ENCODE assay signal across 7 mouse cellular contexts in genomic region chr15:12549271-12549918, GRCm38 (mm10).
DNase-seq lines count a peak whose midpoint lies in the region; ATAC-seq lines count a peak whose summit lies in the region.

No protein-coding gene starts in this region.

- peak overlapping the region; percentile 79 for H3K4me3 ChIP-seq in brown adipose tissue, adult 24 weeks (ENCODE audit: insufficient read depth, low read depth, low read length)
- peak overlapping the region; percentile 46 for H3K4me3 ChIP-seq in forebrain, embryonic 16.5 days (replicated peaks; ENCODE audit: low read length)
- H3K4me3 ChIP-seq in hindbrain, embryonic 15.5 days, result peak overlapping the region; percentile 45
- H3K4me3 ChIP-seq in liver, embryonic 12.5 days, result peak overlapping the region; percentile 55

- H3K27me3 ChIP-seq in forebrain, embryonic 16.5 days (replicated peaks; ENCODE audit: control insufficient read depth, insufficient read depth, low read length), result 0 out of 2 replicates have a peak, but pooled peaks cover 5% of the 10 kb centered on the region
- no peaks in the 10 kb centered on the region for H3K27me3 ChIP-seq in hindbrain, embryonic 15.5 days
- H3K27me3 ChIP-seq in liver, embryonic 12.5 days (replicated peaks), result peaks cover 38% of the 10 kb centered on the region

- H3K9me3 ChIP-seq in forebrain, embryonic 16.5 days (ENCODE audit: control insufficient read depth, low read length), result no peaks in the 10 kb centered on the region
- H3K9me3 ChIP-seq in hindbrain, embryonic 15.5 days, result no peaks in the 10 kb centered on the region
- no peaks in the 10 kb centered on the region for H3K9me3 ChIP-seq in liver, embryonic 12.5 days (replicated peaks)

- peak overlapping the region; percentile 96 for H3K27ac ChIP-seq in brown adipose tissue, adult 24 weeks (replicated peaks; ENCODE audit: low read depth, low read length)
- no peak overlapping the region for H3K27ac ChIP-seq in forebrain, embryonic 16.5 days (ENCODE audit: low read length)
- no peak overlapping the region for H3K27ac ChIP-seq in hindbrain, embryonic 15.5 days (replicated peaks)
- H3K27ac ChIP-seq in liver, embryonic 12.5 days, result no peak overlapping the region

- ATAC-seq in forebrain, embryonic 16.5 days, result peak; percentile 47; the same call in 1 of the 2 replicates
- ATAC-seq in hindbrain, embryonic 15.5 days (ENCODE audit: low FRiP score, low read depth), result 0 out of 2 replicates have a peak, but pooled peaks have one; percentile 47
- no peak for ATAC-seq in liver, embryonic 12.5 days

- H3K4me1 ChIP-seq in brown adipose tissue, adult 24 weeks (ENCODE audit: control insufficient read depth, insufficient read depth, insufficient read length, low read length), result peaks cover 35% of the 10 kb centered on the region
- peaks cover 13% of the 10 kb centered on the region for H3K4me1 ChIP-seq in forebrain, embryonic 16.5 days (replicated peaks; ENCODE audit: control insufficient read depth, insufficient read depth, low read length)
- H3K4me1 ChIP-seq in hindbrain, embryonic 15.5 days (replicated peaks), result peaks cover 22% of the 10 kb centered on the region
- peaks cover 10% of the 10 kb centered on the region; the same call in 1 of the 2 replicates for H3K4me1 ChIP-seq in liver, embryonic 12.5 days

- peak overlapping the region; percentile 89 for H3K4me2 ChIP-seq in forebrain, embryonic 16.5 days (ENCODE audit: low read length)
- H3K4me2 ChIP-seq in hindbrain, embryonic 15.5 days, result peak overlapping the region; percentile 95
- peak overlapping the region; percentile 75 for H3K4me2 ChIP-seq in liver, embryonic 12.5 days

- peak overlapping the region; percentile 57 for H3K9ac ChIP-seq in forebrain, embryonic 16.5 days (replicated peaks; ENCODE audit: low read depth, low read length)
- H3K9ac ChIP-seq in hindbrain, embryonic 15.5 days, result peak overlapping the region; percentile 53
- H3K9ac ChIP-seq in liver, embryonic 12.5 days, result peak overlapping the region; percentile 44; the same call in 1 of the 2 replicates

- peak; percentile 58 for DNase-seq in Muller cell, postnatal 12 days (ENCODE audit: inconsistent ontology term)
- peak; percentile 13 for DNase-seq in naive thymus-derived CD4-positive, alpha-beta T cell, adult 2 months (ENCODE audit: low read depth)
- DNase-seq in right cerebral cortex, postnatal 10 days (ENCODE audit: low spot score in 2 of 2), result no peak

- under 1% methylated on average over 28 of the region's 28 CpGs for WGBS in forebrain, embryonic 16.5 days
- WGBS in hindbrain, embryonic 15.5 days, result under 1% methylated on average over 28 of the region's 28 CpGs
- 0% methylated on average over 28 of the region's 28 CpGs for WGBS in liver, embryonic 12.5 days (ENCODE audit: insufficient replicate concordance)

- H3K36me3 ChIP-seq in forebrain, embryonic 16.5 days (ENCODE audit: control insufficient read depth, insufficient read depth), result no peaks in the 10 kb centered on the region
- H3K36me3 ChIP-seq in hindbrain, embryonic 15.5 days, result no peaks in the 10 kb centered on the region
- no peaks in the 10 kb centered on the region for H3K36me3 ChIP-seq in liver, embryonic 12.5 days

Comparison
In these comparisons a context has a peak if more than half of its experiments do, and no peak if none do; other contexts are left out.
1. DNase-seq: peak in Muller cell, postnatal 12 days (single experiment) and naive thymus-derived CD4-positive, alpha-beta T cell, adult 2 months (single experiment); none in right cerebral cortex, postnatal 10 days (0 of 2).
2. Peak in every context shown above with its lines, with median percentiles within 50 percentile points of each other: H3K4me3 ChIP-seq, H3K4me2 ChIP-seq and H3K9ac ChIP-seq.